Mouse (Mus musculus) heart, adult 2 months (tissue): ENCODE measurements at regions not wholly inside any gene's neighbourhood (a gene's known extent, or its start where the extent isn't known, plus 50 kb on each side); places are given as distances from the start of the nearest gene placed in this dataset.

ENCODE experiments used
- CTCF ChIP-seq: fragments of 200-600 bp; IDR thresholded peaks from 2 replicates; pipeline ENCODE4 v1.8.1; 2022; ENCODE audit warnings: antibody characterized with exemption, mild to moderate bottlenecking, moderate library complexity
- EP300 ChIP-seq: fragments of 200-500 bp; IDR thresholded peaks from 2 replicates; pipeline ENCODE4 v1.6.1; 2011; ENCODE audit warnings: low read depth, low read length, control low read depth; ENCODE audit not compliant: insufficient read depth
- POLR2A ChIP-seq: fragments of 200-500 bp; IDR thresholded peaks from 2 replicates; pipeline ENCODE4 v1.6.1; 2011; ENCODE audit warnings: mild to moderate bottlenecking, low read depth, low read length, control low read depth; ENCODE audit not compliant: insufficient read depth

DNA sequence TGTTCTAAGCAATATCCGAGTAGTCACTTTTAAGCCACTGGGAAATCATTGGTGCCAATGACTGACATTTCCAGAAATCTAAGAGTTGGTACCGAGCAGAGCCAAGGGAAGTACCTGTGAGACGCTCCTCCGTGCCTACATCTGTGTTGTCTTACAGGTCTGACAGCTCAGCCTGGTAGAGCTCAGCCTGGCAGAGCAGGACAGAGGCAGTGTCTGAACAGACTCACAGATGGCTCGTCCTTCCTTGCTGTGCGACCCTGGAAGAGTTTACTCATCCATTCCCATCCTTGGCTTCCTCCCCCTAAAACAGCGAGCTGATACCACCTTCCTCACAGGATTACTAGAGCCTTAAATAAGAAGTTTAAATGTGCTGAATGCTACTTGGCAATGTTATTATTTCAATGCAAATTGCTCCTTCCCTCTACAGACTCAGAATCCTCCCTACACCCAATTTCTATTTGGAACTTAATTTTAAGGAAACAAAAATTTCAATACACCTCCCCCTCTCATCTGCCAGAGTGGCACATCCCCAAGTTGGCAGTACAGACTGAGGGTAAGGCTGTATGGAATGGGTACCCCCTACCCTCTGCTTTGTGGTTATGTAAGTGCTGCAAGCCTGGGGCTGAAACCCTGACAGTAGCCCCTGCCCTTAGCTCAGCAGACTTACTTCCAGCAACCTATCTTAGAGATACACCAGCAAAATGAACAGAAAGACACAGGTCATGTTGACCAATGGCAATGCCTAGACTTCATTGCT, 119.9 kb upstream of the Cacna2d3 start:
- TF ChIP-seq EP300, result no peak
- TF ChIP-seq POLR2A, result no peak
- no peak for TF ChIP-seq CTCF
